Mouse (Mus musculus) T-cell, adult 2 months (primary cell): Measurements from ENCODE around the gene C2cd3.
A peak's percentile ranks its signal among the peaks of the same experiment; 100 is the strongest.
"Not testable (repeated sequence)": the region's sequence is repeated elsewhere in the genome, so short reads cannot be mapped to it uniquely, and the experiment has no call there.

Experiments
- DNase-seq: peaks from one replicate; pipeline ENCODE4 v3.0.0; 2022; ENCODE audit warnings: low spot score

C2cd3 gene

GRCm38 (mm10) chr7:100470796-100471406 is 98.9 kb downstream of the C2cd3 start:
- DNase-seq, result no peak

- DNase-seq, result no peak
Observed at GRCm38 (mm10) chr7:100471407-100471797, 99.4 kb downstream of the C2cd3 start.

GRCm38 (mm10) chr7:100472777-100473176 is 100.7 kb downstream of the C2cd3 start, which contains the start of gene Ucp3:
Gene Ucp3, plus strand, starts transcription at chr7:100472990.
- no peak for DNase-seq

- no peak for DNase-seq
Observed at GRCm38 (mm10) chr7:100473846-100474454, 101.9 kb downstream of the C2cd3 start.

- no peak for DNase-seq
Observed at GRCm38 (mm10) chr7:100474680-100475079, 102.6 kb downstream of the C2cd3 start.

GRCm38 (mm10) chr7:100479100-100479822 is 107.2 kb downstream of the C2cd3 start:
- DNase-seq, result no peak

- DNase-seq, result no peak
Observed at GRCm38 (mm10) chr7:100479823-100480164, 107.8 kb downstream of the C2cd3 start.

GRCm38 (mm10) chr7:100480175-100480574 is 108.1 kb downstream of the C2cd3 start:
- DNase-seq, result no peak

- DNase-seq, result not testable (repeated sequence)
Observed at GRCm38 (mm10) chr7:100482046-100482445, 110.0 kb downstream of the C2cd3 start.

GRCm38 (mm10) chr7:100484493-100484892 is 112.5 kb downstream of the C2cd3 start:
- DNase-seq, result no peak

- DNase-seq, result no peak
Observed at GRCm38 (mm10) chr7:100487301-100487700, 115.3 kb downstream of the C2cd3 start.

GRCm38 (mm10) chr7:100488474-100489048 is 116.5 kb downstream of the C2cd3 start:
- DNase-seq, result no peak

- peak; percentile 26 for DNase-seq
Observed at GRCm38 (mm10) chr7:100492391-100493116, 120.5 kb downstream of the C2cd3 start.

- peak; percentile 90 for DNase-seq
Observed at GRCm38 (mm10) chr7:100493117-100493483, 121.1 kb downstream of the C2cd3 start, which contains the start of gene Ucp2. Gene Ucp2, plus strand, starts transcription at chr7:100493337.

GRCm38 (mm10) chr7:100493484-100494414 is 121.7 kb downstream of the C2cd3 start:
- DNase-seq, result peak; percentile 65

- peak; percentile 39 for DNase-seq
Observed at GRCm38 (mm10) chr7:100494415-100494831, 122.4 kb downstream of the C2cd3 start.

- no peak for DNase-seq
Observed at GRCm38 (mm10) chr7:100495042-100495441, 123.0 kb downstream of the C2cd3 start.

- DNase-seq, result peak; percentile 96
Observed at GRCm38 (mm10) chr7:100495581-100496251, 123.7 kb downstream of the C2cd3 start.

- DNase-seq, result no peak
Observed at GRCm38 (mm10) chr7:100496371-100496770, 124.3 kb downstream of the C2cd3 start.

GRCm38 (mm10) chr7:100496791-100497190 is 124.8 kb downstream of the C2cd3 start:
- no peak for DNase-seq
